Mouse (Mus musculus) brain, embryonic 14.5 days (tissue): ENCODE measurements at regions not wholly inside any gene's neighbourhood (a gene's known extent, or its start where the extent isn't known, plus 50 kb on each side); places are given as distances from the start of the nearest gene placed in this dataset.

Experiments
- DNase-seq: peaks from one replicate; pipeline ENCODE4 v3.0.0-alpha.2; 2011; ENCODE audit warnings: low read depth
- CTCF ChIP-seq: fragments of 200-500 bp; IDR thresholded peaks from 2 replicates; pipeline ENCODE4 v1.5.1; 2012; ENCODE audit warnings: inconsistent platforms, mild to moderate bottlenecking, moderate library complexity, borderline replicate concordance; ENCODE audit not compliant: insufficient read depth, insufficient read length; ENCODE audit errors: extremely low read depth
- POLR2A ChIP-seq: fragments of 200-500 bp; IDR thresholded peaks from 2 replicates; pipeline ENCODE4 v1.6.1; 2012; ENCODE audit warnings: mild to moderate bottlenecking, inconsistent platforms, borderline replicate concordance; ENCODE audit not compliant: poor library complexity, insufficient read depth, insufficient read length, severe bottlenecking; ENCODE audit errors: extremely low read depth

DNA sequence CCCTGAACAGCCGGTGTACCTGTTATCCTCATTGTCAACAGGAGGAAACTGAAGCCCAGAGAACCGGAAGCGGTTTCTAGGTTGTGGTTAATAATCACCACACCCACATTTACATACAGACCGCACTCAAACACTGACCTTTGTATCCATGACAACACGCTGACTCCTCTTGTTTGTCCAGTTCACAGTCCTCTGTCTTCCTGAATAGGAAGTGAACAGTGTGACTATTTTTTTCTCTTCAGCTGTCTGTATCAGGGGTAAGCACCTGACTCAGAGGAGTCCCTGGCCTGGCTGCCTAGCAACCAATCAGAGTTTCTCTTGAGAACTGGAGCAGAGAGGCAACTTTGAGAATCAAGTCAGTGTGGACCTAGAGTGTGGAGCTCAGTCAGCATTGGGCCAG lies 193.5 kb upstream of the Lrfn2 start:
- DNase-seq = no peak

DNA sequence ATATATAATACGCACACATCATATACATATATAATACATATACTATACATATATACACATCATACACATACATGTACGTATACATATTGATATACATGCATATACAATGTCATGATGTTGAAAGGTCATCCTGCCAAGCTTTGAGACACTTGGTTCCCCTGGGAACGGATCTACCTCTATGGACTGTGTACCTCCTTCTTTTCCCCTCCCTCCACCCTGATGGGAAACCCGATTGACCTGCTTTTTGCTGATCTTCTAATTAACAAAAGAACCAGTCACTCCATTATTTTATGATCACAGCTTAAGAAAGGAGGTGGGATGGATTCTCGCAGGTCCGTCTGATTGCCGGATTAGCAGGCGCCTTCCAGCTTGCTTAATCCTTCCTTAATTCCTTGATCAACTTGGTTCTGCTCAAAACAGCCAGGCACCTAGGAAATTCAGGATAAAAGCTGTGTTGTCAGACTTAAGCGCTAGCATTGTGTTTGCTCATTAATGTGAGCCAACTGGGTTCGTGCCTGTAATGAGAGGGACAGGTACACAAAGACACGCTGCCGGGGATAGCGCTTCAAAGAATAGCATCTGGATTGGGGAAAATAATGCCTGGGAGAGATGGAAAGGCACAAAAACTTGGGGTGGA lies 189.3 kb upstream of the Lrfn2 start:
- peak; percentile 74 for DNase-seq
- TF ChIP-seq CTCF (no peak), POLR2A (no peak)

More for the DNA sequence above, 193.5 kb upstream of the Lrfn2 start:
- TF ChIP-seq POLR2A (no peak), CTCF (no peak)

DNA sequence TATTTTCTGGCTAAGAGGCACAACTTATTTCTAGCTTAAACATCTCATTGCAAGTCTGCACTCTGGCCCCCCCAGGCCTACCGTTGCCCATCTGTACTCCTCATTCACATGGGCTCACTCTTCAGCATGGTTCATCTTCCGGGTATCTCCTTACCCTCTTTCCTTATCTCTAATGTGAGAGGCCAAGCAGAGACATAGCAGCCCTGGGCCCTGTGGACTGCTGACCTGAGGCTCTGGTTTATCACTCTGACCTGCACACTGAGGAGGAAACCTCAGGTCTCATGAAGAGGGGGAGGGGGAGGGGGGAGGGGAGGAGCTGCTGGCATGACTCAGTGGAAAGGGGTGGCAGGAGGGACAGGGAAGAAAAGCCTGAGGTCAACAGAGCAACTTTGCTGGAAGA lies 162.1 kb upstream of the Lrfn2 start:
- no peak for TF ChIP-seq CTCF
- TF ChIP-seq POLR2A = no peak
- DNase-seq = no peak

DNA sequence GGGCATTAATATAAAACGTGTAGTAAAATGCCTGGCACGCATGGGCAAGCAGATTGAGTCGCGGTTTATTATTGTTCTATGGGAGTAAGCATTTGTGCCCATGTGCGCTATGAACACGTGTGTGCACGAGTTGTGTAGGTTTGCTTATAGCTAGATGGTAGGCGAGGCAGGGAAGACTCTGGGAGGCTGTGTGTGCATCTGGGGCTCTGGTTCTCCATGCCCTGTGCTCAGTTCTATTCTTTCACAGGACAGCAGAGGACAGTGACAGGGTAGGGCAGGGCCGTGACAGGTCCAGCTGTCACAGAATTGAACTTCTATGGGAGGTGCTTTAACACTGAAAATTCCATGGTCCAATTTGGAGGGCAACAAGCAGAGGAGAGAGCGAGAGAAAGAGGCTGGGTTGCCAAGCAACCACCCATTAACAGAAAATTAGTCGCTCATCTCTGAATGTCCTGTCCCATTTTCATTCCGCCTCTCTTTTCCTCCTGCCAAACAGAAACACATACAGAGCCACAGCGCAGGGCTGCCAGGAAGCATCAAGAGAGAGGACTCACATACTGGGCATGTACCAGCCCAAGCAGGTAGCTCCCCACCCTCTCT lies 160.4 kb upstream of the Lrfn2 start:
- DNase-seq = peak; percentile 87
- TF ChIP-seq CTCF (no peak), POLR2A (no peak)

DNA sequence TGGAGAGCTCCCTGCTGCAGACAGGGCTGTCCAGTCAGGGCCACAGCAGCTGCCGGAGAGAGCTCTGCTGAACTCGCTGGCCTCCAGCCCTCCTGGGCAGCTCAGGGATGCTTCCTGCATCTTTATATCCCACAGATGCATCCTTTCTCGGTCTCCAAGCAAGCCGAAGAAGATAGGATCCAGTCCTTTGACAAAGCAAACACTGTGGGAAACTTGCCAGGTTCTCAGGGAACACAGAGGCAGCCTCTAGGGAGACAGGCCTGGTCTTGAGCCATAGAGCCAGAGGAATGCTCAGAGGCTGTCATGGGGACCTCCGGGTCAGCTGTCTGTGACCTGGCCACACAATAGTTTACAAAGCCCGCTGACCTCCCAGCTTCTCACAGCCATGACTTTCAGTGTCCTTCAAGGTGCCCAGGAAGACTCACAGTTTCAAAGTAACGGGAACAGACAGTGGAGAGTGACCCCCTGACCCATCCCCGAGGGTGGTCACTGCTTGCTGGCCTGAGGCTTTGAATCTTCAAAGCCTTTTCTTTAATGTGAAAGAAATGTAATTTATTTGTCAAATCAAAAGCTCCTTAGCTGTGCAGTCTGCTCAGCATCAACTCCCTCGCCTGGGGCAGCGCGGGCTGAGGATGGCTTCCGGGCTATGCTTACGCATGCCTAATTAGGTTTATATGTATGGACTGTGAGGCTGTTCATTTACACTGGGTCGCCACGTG lies 157.8 kb upstream of the Lrfn2 start:
- TF ChIP-seq POLR2A (no peak), CTCF (no peak)
- DNase-seq = peak; percentile 70

DNA sequence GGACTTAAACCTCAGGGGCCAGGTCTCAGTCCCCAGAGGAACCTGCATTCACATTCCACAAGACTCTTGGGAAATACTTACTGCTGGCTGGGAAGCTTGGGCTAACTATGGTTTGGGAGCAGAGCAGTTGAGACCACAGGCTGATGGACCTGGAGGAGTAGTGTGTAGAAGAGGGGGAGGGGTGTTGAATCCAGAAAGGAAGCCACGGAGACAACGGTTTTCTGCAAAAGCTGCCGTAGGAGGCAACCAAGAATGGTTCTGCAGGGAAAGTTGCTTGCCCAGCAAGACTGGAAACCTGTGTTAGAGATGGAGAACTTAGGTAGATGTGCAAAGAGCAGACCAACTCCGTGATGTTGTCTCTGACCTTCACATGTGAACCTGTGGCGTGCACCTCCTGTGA lies 156.7 kb upstream of the Lrfn2 start:
- TF ChIP-seq POLR2A = no peak
- TF ChIP-seq CTCF = no peak
- no peak for DNase-seq

DNA sequence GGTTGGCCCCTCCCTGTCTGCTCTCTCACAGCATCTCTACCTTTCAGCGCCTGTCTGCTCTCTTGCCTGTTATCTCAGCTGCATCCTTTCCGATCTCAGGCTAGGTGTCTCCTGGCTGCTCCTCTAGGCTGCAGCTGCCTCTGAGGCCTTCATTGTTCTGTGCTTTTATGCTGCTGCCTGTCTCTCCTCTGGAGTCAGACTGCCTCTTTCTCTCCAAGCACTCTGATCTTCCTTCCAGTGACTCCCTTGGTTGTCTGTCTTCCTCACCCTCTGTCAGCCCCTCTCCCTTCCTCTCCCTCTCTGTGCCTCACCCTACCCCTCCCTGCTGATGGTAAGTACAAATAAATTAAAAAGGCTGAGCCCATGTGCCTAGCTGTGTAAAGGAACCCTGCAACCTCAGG lies 155.7 kb upstream of the Lrfn2 start:
- DNase-seq = peak; percentile 80

DNA sequence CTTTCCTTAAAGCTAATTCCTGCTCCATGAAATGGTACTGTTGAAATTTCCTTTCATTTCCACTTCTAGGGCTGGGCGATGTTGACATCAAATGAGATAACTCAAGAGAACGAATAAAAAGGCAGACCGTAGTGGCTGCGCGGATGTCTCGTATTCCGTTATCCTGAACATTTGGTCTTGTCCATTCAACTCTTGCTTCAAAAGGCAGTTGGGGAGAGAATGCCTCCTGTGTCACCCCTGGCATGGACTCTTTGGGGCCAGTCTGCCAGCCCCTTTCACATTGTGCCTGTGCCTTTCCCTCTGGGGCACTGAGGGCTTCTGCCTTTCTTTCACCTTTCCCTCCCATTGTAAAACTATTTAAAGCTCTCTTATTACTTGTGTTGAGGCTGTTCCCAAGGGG lies 152.0 kb upstream of the Lrfn2 start:
- TF ChIP-seq CTCF (no peak), POLR2A (no peak)
- DNase-seq = no peak

More for the DNA sequence above, 155.7 kb upstream of the Lrfn2 start:
- TF ChIP-seq POLR2A (no peak), CTCF (no peak)

DNA sequence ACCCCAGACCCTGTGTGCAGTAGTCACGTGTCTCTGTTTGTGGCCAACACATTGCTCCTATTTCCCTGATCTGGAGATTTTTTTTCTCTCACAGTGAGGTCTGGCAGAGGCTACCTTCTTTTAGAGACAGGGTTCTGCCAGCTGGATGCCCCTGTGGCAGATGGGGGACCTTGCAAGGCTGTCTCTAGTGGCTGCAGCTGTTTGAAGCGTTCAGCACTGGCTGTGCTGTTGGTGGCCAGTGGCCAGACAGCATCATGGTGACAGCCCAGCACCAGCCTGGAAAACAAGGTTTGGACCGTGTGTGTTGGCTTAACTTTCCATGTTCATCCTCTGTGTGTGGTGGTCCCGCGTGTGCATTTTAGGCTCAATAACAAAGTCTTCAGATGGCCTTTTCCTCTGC lies 147.8 kb upstream of the Lrfn2 start:
- no peak for TF ChIP-seq POLR2A
- TF ChIP-seq CTCF = no peak
- peak; percentile 34 for DNase-seq

DNA sequence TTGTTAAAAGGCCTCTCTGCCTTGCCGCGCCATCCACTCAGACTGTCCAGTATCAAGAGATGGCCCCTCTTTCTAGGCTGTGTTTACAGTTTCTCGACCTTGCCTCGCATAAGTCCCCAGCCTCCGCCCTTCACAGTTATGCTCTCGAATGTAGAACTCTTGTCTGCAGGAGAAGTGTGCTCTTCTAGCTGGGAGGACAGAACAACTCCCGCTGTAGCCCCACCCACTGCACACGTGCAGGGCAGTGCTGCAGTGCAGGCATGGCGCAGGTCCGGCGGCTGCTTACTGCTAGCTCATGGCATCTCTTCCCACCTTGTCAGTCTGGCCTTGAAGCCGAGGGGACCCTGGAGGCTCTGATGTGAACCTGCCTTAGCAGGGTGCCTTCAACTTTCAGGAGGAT lies 145.7 kb upstream of the Lrfn2 start:
- DNase-seq = no peak
- TF ChIP-seq POLR2A (no peak), CTCF (no peak)

DNA sequence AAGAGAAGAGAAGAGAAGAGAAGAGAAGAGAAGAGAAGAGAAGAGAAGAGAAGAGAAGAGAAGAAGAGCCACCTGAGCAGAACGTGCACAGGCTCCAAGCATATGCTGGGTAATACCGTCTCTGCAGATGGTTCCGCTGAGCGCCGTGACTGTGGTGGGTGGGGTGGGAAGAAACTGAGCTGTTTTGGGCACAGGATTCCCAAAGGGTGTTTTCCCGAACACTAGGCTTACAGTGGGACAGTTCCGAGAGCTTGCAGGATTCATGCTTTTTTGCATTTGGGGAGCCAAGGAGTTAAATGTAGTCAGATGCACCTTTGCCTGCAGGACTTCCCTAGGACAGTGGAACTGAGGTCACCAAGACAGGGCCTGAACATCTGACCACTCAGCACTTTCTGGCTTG lies 142.3 kb upstream of the Lrfn2 start:
- no peak for DNase-seq
- no peak for TF ChIP-seq POLR2A
- no peak for TF ChIP-seq CTCF
